ENCODE assay signal across 8 mouse cellular contexts in the genomic region with DNA sequence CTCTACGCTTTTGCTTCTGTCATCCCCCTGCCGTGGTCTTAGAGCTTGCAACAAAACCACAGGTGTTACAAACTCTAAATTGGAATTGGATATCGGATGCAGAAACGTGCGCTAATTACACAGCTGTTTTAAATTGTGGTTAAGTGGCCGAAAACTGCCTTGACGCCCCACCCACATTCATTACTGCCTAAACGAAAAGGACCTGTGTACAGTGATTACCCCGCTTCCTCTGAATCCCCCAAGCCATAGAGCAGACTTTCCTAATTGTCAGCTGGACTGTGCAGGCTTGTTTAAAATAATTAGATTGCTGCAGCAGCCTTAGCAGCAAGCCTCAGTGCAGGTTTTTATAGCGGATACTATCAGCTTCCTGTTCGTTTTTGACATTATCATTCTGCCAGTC.
DNase-seq lines count a peak whose midpoint lies in the region; ATAC-seq lines count a peak whose summit lies in the region.

No protein-coding gene starts in this region.

- no peak overlapping the region for H3K9ac ChIP-seq in lung, embryonic 15.5 days
- H3K9ac ChIP-seq in intestine, embryonic 15.5 days: no peak overlapping the region
- H3K9ac ChIP-seq in stomach, embryonic 14.5 days (replicated peaks; ENCODE audit: low read depth, low read length): no peak overlapping the region

- H3K36me3 ChIP-seq in lung, embryonic 15.5 days: no peaks in the 10 kb centered on the region
- H3K36me3 ChIP-seq in intestine, embryonic 15.5 days: no peaks in the 10 kb centered on the region
- no peaks in the 10 kb centered on the region for H3K36me3 ChIP-seq in stomach, embryonic 14.5 days (ENCODE audit: control insufficient read depth, insufficient read depth, low read length)

- H3K4me3 ChIP-seq in lung, embryonic 15.5 days: no peak overlapping the region
- H3K4me3 ChIP-seq in intestine, embryonic 15.5 days (replicated peaks): no peak overlapping the region; the same call in 1 of the 2 replicates
- H3K4me3 ChIP-seq in stomach, embryonic 14.5 days (ENCODE audit: low read depth, low read length): peak overlapping the region; percentile 10; the same call in 1 of the 2 replicates

- no peaks in the 10 kb centered on the region for H3K9me3 ChIP-seq in lung, embryonic 15.5 days
- no peaks in the 10 kb centered on the region for H3K9me3 ChIP-seq in intestine, embryonic 15.5 days
- no peaks in the 10 kb centered on the region for H3K9me3 ChIP-seq in stomach, embryonic 14.5 days (ENCODE audit: control insufficient read depth, low read depth, low read length)

- peak; percentile 64 for ATAC-seq in frontal cortex, adult (ENCODE audit: low TSS enrichment)
- ATAC-seq in lung, embryonic 15.5 days (ENCODE audit: borderline replicate concordance, extremely low read depth, low FRiP score, low TSS enrichment): no peak
- no peak for ATAC-seq in intestine, embryonic 15.5 days
- no peak for ATAC-seq in stomach, embryonic 14.5 days (ENCODE audit: insufficient number of reproducible peaks, insufficient read depth, low FRiP score, low read depth)

- peak overlapping the region; percentile 42 for H3K4me2 ChIP-seq in lung, embryonic 15.5 days
- peak overlapping the region; percentile 42 for H3K4me2 ChIP-seq in intestine, embryonic 15.5 days (replicated peaks)
- peak overlapping the region; percentile 35 for H3K4me2 ChIP-seq in stomach, embryonic 14.5 days (replicated peaks; ENCODE audit: low read depth, low read length)

- no peak for DNase-seq in frontal cortex, postnatal 10 days (ENCODE audit: low spot score in 2 of 2)
- no peak for DNase-seq in lung, adult 18-20 months
- DNase-seq in gastrocnemius, adult 18-20 months (ENCODE audit: low spot score): no peak
- no peak for DNase-seq in right cerebral cortex, postnatal 36 days (ENCODE audit: low spot score in 2 of 2)

- 45% methylated on average over 11 of the region's 11 CpGs for WGBS in lung, embryonic 15.5 days
- 45% methylated on average over 11 of the region's 11 CpGs for WGBS in intestine, embryonic 15.5 days
- WGBS in stomach, embryonic 14.5 days: 40% methylated on average over 11 of the region's 11 CpGs

- H3K27me3 ChIP-seq in lung, embryonic 15.5 days: no peaks in the 10 kb centered on the region
- no peaks in the 10 kb centered on the region for H3K27me3 ChIP-seq in intestine, embryonic 15.5 days (replicated peaks)
- H3K27me3 ChIP-seq in stomach, embryonic 14.5 days (ENCODE audit: control insufficient read depth, insufficient read depth, low read length): no peaks in the 10 kb centered on the region

- no peaks in the 10 kb centered on the region for H3K4me1 ChIP-seq in lung, embryonic 15.5 days
- H3K4me1 ChIP-seq in intestine, embryonic 15.5 days (replicated peaks): no peaks in the 10 kb centered on the region
- H3K4me1 ChIP-seq in stomach, embryonic 14.5 days (ENCODE audit: control insufficient read depth, insufficient read depth, low read length): no peaks in the 10 kb centered on the region

- no peak overlapping the region for H3K27ac ChIP-seq in lung, embryonic 15.5 days
- no peak overlapping the region for H3K27ac ChIP-seq in intestine, embryonic 15.5 days
- H3K27ac ChIP-seq in stomach, embryonic 14.5 days (ENCODE audit: low read length): no peak overlapping the region
